Mouse (Mus musculus) E14TG2a.4 (cell line): Measurements from ENCODE around the gene Ptprcap.

Experiments used
- CTCF ChIP-seq: conservative IDR thresholded peaks from 2 replicates; pipeline ENCODE4 v1.5.1; 2014; ENCODE audit warnings: low read length
- NANOG ChIP-seq: IDR thresholded peaks from 2 replicates; pipeline ENCODE4 v1.6.1; 2014; ENCODE audit warnings: borderline replicate concordance, low read length, mixed read lengths
- POU5F1 ChIP-seq: IDR thresholded peaks from 2 replicates; pipeline ENCODE4 v1.6.1; 2014; ENCODE audit warnings: low read length, borderline replicate concordance

DNA sequence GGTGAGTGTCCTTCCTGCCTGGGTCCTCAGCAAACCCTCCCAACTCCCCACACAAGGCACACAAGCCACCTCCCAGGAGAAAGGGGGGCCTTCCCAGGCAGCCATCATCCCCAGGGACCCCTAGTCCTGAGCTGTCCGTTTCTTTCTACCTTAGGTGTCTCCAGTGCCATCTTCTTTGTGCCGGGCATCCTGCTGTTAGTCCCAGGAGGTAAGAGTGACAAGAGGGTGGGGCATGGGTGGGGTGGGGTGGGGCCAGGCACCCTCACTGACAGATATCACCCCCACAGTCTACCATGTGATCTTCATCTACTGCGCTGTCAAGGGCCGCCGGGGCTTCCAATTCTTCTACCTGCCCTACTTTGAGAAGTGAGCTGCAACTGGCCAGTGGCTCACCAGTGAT, 22.3 kb upstream of the Ptprcap start:
- TF ChIP-seq CTCF (no peak), POU5F1 (no peak), NANOG (no peak)
